Mouse (Mus musculus) liver, adult 2 months (tissue): ENCODE data around the gene Dmrtc2. TPM values are rescaled to one million over a fixed set of nuclear protein-coding genes. Genes with fewer than 3 reads are reported as not detected.

Experiments
- DNase-seq: peaks from one replicate; pipeline ENCODE4 v3.0.0-alpha.2; 2011; ENCODE audit warnings: low read depth, low spot score; ENCODE audit errors: extremely low read depth
- H3K27ac ChIP-seq: fragments of 200-500 bp; replicated peaks from 2 replicates; pipeline ENCODE4 v1.5.1; 2012; ENCODE audit warnings: low read depth, mild to moderate bottlenecking, control low read depth, inconsistent platforms, low read length; ENCODE audit not compliant: insufficient read depth
- H3K27me3 ChIP-seq: fragments of 200-500 bp; 2 replicates; pipeline ENCODE4 v1.6.1; 2012; ENCODE audit warnings: mild to moderate bottlenecking, moderate library complexity, low read length, inconsistent platforms; ENCODE audit not compliant: control insufficient read depth, insufficient read depth
- H3K36me3 ChIP-seq: fragments of 200-500 bp; 2 replicates; pipeline ENCODE4 v1.6.1; 2012; ENCODE audit warnings: low read length, inconsistent platforms; ENCODE audit not compliant: control insufficient read depth, insufficient read depth
- H3K4me1 ChIP-seq: fragments of 200-500 bp; 2 replicates; pipeline ENCODE4 v1.6.1; 2011; ENCODE audit warnings: low read length; ENCODE audit not compliant: control insufficient read depth, insufficient read depth
- H3K4me3 ChIP-seq: fragments of 200-500 bp; 2 replicates; pipeline ENCODE4 v1.5.1; 2011; ENCODE audit warnings: low read depth, mild to moderate bottlenecking, control low read depth, low read length, moderate library complexity; ENCODE audit not compliant: insufficient read depth
- H3K79me2 ChIP-seq: fragments of 200-500 bp; 2 replicates; pipeline ENCODE4 v1.6.1; 2012; ENCODE audit warnings: inconsistent platforms, mild to moderate bottlenecking, low read length, moderate library complexity; ENCODE audit not compliant: control insufficient read depth, insufficient read depth
- H3K9ac ChIP-seq: fragments of 200-500 bp; 2 replicates; pipeline ENCODE4 v1.6.1; 2012; ENCODE audit warnings: low read depth, mild to moderate bottlenecking, control low read depth, inconsistent platforms, low read length
- CTCF ChIP-seq: fragments of 200-500 bp; IDR thresholded peaks from 2 replicates; pipeline ENCODE4 v1.5.1; 2011; ENCODE audit warnings: low read depth, low read length, control low read depth
- POLR2A ChIP-seq: fragments of 200-500 bp; IDR thresholded peaks from 2 replicates; pipeline ENCODE4 v1.6.1; 2011; ENCODE audit warnings: low read length, control low read depth; ENCODE audit not compliant: insufficient read depth; ENCODE audit errors: extremely low read depth
- WGBS: fragments of 180-500 bp; shearing (Covaris S2); methylation state at CpG from one replicate; pipeline ENCODE4 v1.1.7; 2018; 5-methylcytosine and 5-hydroxymethylcytosine counted together
- polyA plus RNA-seq: library from polyadenylated mRNA; depleted of rRNA; stranded (reverse); fragments of >200 nt; gene quantifications from 2 replicates; pipeline ENCODE4 v1.2.3, GENCODE M21; 2012
- total RNA-seq: library from RNA; depleted of rRNA; stranded (reverse); fragments of >200 nt; gene quantifications from 2 replicates; pipeline ENCODE4 v1.2.3, GENCODE M21; 2014

The Dmrtc2 gene
- total and polyA plus RNA-seq, 2 experiments, result not detected

GRCm38 (mm10) chr7:24901842-24902241 is 32.0 kb downstream of the Dmrtc2 start:
- no peak for TF ChIP-seq CTCF
- TF ChIP-seq POLR2A, result no peak
- H3K4me3 ChIP-seq, result no peak overlapping the region
- 59% methylated on average over 1 of the region's 1 CpGs for WGBS
- peaks cover 11% of the 10 kb centered on the region for H3K4me1 ChIP-seq
- H3K27ac ChIP-seq, result peak overlapping the region; percentile 73
- H3K79me2 ChIP-seq, result peaks cover 8% of the 10 kb centered on the region; the same call in 1 of the 2 replicates
- H3K9ac ChIP-seq, result no peak overlapping the region
- no peaks in the 10 kb centered on the region for H3K27me3 ChIP-seq
- no peak for DNase-seq
- no peaks in the 10 kb centered on the region for H3K36me3 ChIP-seq

- Histone ChIP-seq H3K27me3 (no peaks in the 10 kb centered on the region), H3K36me3 (no peaks in the 10 kb centered on the region), H3K9ac (peak overlapping the region; percentile 88), H3K4me1 (peaks cover 11% of the 10 kb centered on the region), H3K27ac (peak overlapping the region; percentile 73), H3K4me3 (peak overlapping the region; percentile 72), H3K79me2 (peaks cover 8% of the 10 kb centered on the region; the same call in 1 of the 2 replicates)
- no peak for DNase-seq
- TF ChIP-seq POLR2A, result no peak
- no peak for TF ChIP-seq CTCF
- 66% methylated on average over 2 of the region's 2 CpGs for WGBS
Observed at GRCm38 (mm10) chr7:24902264-24902629, 32.4 kb downstream of the Dmrtc2 start.

- Histone ChIP-seq H3K4me1 (peaks cover 11% of the 10 kb centered on the region), H3K9ac (peak within 1 kb of the TSS; percentile 88), H3K79me2 (peaks cover 8% of the 10 kb centered on the region; the same call in 1 of the 2 replicates), H3K27me3 (no peaks in the 10 kb centered on the region), H3K27ac (peak within 1 kb of the TSS; percentile 84), H3K4me3 (peak within 1 kb of the TSS; percentile 72), H3K36me3 (no peaks in the 10 kb centered on the region)
- TF ChIP-seq POLR2A, result peak; percentile 40; the same call in 1 of the 2 replicates
- no peak for TF ChIP-seq CTCF
- 7% methylated on average over 56 of the region's 68 CpGs for WGBS
- peak; percentile 43 for DNase-seq
Observed at GRCm38 (mm10) chr7:24902630-24903443, 33.0 kb downstream of the Dmrtc2 start, which contains the start of gene Arhgef1. TSS of gene Arhgef1 (plus strand) at chr7:24902912.

DNA sequence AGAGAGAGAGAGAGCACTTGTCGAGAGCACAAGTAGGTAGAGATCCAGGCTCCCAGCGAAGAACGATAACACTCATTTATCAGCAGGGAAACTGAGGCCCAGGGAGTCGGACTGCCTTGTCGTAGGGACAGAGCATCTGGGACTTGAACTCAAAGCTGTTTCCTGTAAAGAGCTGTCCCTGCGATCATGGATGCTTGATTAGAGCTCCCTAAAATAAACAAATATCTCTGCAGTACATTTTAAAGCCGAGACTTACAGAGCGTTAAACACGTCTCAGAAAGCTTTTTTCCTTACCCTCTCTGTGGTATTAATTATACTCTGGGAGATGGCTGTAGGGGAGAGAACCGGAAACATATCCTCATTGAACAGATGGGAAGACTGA is 33.6 kb downstream of the Dmrtc2 start:
- peak overlapping the region; percentile 88 for H3K9ac ChIP-seq
- H3K4me1 ChIP-seq, result peaks cover 11% of the 10 kb centered on the region
- H3K27ac ChIP-seq, result peak overlapping the region; percentile 84
- TF ChIP-seq POLR2A (no peak), CTCF (no peak)
- WGBS, result 14% methylated on average over 10 of the region's 10 CpGs
- H3K79me2 ChIP-seq, result peaks cover 8% of the 10 kb centered on the region; the same call in 1 of the 2 replicates
- no peaks in the 10 kb centered on the region for H3K27me3 ChIP-seq
- H3K36me3 ChIP-seq, result no peaks in the 10 kb centered on the region
- peak; percentile 23 for DNase-seq
- peak overlapping the region; percentile 72 for H3K4me3 ChIP-seq

DNA sequence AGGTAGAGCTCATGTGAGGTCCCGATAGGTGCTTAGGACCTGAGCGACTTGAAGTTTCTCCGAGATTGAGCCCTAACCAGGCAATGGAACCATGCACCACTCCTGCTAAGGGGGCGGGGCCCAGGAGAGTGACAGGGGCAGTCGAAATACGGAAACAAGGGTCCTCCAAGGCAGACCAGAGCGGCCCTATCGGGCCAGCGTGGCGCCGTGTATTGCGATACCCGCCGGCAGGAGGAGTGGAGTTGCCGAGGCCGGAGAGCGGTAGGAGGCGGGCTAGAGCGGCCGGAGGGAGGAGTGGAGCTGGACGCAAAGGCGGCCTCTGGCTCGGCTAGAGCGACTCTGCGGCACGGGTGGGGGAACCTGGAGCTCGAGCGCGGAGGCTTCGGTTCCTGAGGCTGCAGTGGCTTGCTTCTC is 34.2 kb downstream of the Dmrtc2 start:
- Histone ChIP-seq H3K4me3 (peak overlapping the region; percentile 81), H3K4me1 (peaks cover 11% of the 10 kb centered on the region), H3K79me2 (peaks cover 8% of the 10 kb centered on the region; the same call in 1 of the 2 replicates), H3K27me3 (no peaks in the 10 kb centered on the region), H3K36me3 (no peaks in the 10 kb centered on the region), H3K9ac (peak overlapping the region; percentile 87), H3K27ac (peak overlapping the region; percentile 56)
- under 1% methylated on average over 30 of the region's 30 CpGs for WGBS
- TF ChIP-seq POLR2A, result 0 out of 2 replicates have a peak, but pooled peaks have one; percentile 24
- peak; percentile 5; the same call in 1 of the 2 replicates for TF ChIP-seq CTCF
- peak; percentile 94 for DNase-seq
